Mouse (Mus musculus) cerebellum, adult 11-12 months (tissue): ENCODE measurements around the gene 4930522H14Rik.

Experiments used
- DNase-seq: peaks from one replicate; pipeline ENCODE4 v3.0.0; 2022

The 4930522H14Rik gene

GRCm38 (mm10) chr4:109475078-109475477 lies 56.0 kb downstream of the 4930522H14Rik start:
- DNase-seq, result peak; percentile 7

GRCm38 (mm10) chr4:109472566-109472965 lies 58.5 kb downstream of the 4930522H14Rik start:
- no peak for DNase-seq

- DNase-seq, result no peak
Measured at GRCm38 (mm10) chr4:109471606-109472005, 59.5 kb downstream of the 4930522H14Rik start.

GRCm38 (mm10) chr4:109467687-109468086 lies 63.4 kb downstream of the 4930522H14Rik start:
- DNase-seq, result no peak

- no peak for DNase-seq
Measured at GRCm38 (mm10) chr4:109463892-109464291, 67.2 kb downstream of the 4930522H14Rik start.

- no peak for DNase-seq
Measured at GRCm38 (mm10) chr4:109460421-109461179, 70.5 kb downstream of the 4930522H14Rik start.

GRCm38 (mm10) chr4:109456821-109457220 lies 74.3 kb downstream of the 4930522H14Rik start:
- no peak for DNase-seq
